Mouse (Mus musculus) frontal cortex, postnatal 25 days (tissue): ENCODE measurements around the gene 2010111I01Rik.

Experiments used
- DNase-seq, 2 experiments: peaks; one replicate each; pipeline ENCODE4 v3.0.0; 2022; ENCODE audit warnings: low spot score in 2 of 2

2010111I01Rik gene

DNA sequence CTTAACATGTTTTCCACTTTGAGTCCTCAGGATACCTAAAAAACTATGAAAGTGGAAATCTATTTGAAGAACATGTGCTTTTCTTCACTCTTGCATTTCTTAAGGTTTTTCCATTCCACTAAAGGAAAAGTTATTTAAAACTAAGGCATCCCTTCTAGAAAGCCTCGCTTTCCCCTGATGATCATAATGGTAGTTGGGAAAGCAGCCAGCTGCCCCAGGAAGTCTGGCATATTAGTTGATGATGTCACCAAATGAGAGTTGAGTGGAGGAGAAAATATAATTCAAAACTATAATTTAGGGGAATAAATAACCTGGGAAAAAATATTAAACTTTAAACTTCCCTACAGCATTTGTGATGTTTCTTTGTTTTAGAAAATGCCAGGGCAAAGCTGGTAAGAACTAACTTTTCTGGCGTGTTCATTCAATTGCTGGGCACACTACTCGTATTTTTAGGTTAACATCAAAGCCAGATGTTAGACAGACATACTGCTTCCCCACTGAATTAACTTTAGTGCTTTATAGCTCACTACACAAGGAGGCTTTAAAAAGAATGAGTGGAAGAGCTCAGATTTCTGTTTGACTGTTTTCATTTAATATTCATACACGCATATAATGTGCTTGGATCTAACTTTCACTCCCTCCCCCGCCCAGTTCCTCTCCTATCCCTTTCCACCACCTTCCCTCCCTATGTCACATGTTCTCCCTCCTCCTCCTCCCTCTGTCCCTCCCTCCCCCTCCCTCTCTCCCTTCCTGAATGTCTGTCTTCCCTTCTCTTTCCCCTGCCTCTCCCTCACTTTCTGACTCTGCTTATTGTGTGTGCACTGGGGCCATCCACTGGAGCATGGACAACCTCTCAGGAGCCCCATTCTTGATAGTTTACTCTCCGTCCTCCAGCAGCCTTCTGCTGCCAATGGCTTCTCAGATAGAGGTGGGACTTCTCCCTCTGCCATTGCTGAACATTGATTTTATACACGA is 58.8 kb downstream of the 2010111I01Rik start:
- DNase-seq: no peak

- DNase-seq: no peak
These were observed 65.3 kb downstream of the 2010111I01Rik start for GRCm38 (mm10) chr13:63030023-63030422.

- DNase-seq: no peak
These were observed 66.6 kb downstream of the 2010111I01Rik start for GRCm38 (mm10) chr13:63031244-63031643.

- no peak for DNase-seq
These were observed 67.7 kb downstream of the 2010111I01Rik start for GRCm38 (mm10) chr13:63032304-63032830.

DNA sequence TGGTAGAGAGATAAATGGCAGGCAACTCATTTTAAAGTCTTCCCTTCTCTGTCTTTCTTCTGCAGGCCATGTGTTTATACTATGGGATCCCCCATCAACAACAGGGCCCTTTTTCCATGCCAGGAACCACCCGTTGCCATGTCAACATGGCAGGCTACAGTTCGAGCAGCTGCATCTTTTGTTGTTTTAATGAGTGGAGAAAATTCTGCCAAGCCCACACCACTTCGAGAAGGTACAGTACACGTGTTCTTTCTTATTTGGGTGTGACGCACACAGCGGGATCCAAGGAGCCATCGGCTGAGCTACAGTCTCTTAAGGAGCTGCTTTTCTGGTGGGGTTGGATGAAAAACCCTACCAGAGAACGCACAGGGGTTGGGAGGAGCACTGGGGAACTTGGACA is 68.3 kb downstream of the 2010111I01Rik start:
- no peak for DNase-seq

- no peak for DNase-seq
These were observed 68.7 kb downstream of the 2010111I01Rik start for GRCm38 (mm10) chr13:63033364-63033763.

- DNase-seq: no peak
These were observed 70.0 kb downstream of the 2010111I01Rik start for GRCm38 (mm10) chr13:63034666-63035065.

GRCm38 (mm10) chr13:63037906-63038305 is 73.2 kb downstream of the 2010111I01Rik start:
- DNase-seq: no peak

- DNase-seq: no peak
These were observed 73.7 kb downstream of the 2010111I01Rik start for GRCm38 (mm10) chr13:63038415-63038814.

DNA sequence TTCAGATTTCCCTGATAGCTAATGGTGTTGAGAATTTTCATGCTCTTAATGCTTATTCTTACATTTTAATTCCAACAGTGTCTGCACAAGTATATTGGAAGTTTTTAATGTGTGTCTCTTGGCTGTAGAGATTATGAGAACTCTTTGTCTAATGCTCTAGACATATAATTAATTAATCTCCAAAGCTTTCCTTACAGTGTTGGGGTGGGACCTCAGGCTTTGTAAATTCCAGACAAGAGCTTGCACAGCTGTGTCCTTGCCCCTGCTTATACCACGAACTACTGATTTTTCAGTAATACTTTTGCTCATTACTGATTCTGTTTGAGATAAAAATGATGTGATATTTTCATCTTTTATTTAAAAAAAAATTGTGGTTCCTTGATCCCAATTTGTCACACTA is 74.2 kb downstream of the 2010111I01Rik start:
- no peak for DNase-seq

DNA sequence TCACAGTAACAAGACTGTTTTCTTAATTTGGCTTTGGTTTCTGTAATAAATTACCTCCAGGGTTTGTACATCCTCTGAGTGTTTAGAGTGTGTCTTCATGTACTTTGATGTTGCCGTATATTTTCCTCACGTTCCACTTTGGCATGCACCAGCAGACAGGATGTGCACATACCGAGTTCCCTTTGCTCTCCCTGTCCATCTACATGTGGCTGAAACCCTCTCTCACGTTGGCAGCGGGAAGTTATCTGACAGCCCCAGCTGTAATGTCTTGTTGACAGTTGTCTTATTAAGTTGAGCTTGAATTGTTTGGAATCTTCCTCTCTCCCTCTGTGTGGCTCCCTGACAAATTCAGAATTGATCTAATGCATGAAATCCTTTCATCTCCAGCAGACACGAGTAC is 74.6 kb downstream of the 2010111I01Rik start:
- DNase-seq: no peak

DNA sequence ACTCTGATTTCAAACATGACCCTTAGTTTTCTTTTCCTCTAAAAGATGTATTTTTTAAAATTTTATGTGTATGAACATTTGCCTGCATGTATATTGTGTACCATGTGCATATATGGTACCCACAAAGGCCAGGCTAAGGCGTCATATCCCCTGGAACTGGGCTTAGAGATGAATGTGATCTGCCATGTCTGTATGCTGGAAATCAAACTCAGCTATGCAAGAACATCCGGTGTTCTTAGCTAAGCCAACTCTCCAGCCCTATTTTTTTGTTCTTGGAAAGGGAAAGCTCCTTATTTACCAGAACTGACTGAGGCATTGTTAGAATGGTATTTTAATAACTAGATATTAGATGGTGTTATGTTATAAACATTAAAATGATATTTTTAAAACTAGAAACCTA is 75.2 kb downstream of the 2010111I01Rik start:
- no peak for DNase-seq

- DNase-seq: no peak
These were observed 81.0 kb downstream of the 2010111I01Rik start for GRCm38 (mm10) chr13:63045504-63046205.

GRCm38 (mm10) chr13:63046206-63047020 is 81.7 kb downstream of the 2010111I01Rik start:
- peak; percentile 58 to 68 for DNase-seq

DNA sequence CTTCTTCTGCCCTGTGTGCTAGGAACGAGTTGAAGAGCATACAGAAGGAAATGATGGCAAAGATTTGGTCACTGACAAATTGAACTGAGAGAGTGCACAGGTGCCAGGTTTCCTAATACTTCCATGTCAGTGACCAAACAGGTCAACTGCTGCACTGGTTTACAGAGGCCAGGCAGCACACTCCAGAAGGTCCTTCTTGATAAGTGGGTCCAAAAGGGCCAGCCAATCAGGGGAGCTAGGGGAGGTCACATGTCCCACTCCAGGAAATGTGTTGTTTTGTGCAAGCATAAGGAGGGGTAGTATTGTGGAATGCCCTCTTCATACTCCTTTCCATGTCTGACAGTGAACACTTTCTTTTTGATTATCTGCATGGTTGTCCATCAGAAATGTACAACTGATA is 99.0 kb downstream of the 2010111I01Rik start:
- no peak for DNase-seq

DNA sequence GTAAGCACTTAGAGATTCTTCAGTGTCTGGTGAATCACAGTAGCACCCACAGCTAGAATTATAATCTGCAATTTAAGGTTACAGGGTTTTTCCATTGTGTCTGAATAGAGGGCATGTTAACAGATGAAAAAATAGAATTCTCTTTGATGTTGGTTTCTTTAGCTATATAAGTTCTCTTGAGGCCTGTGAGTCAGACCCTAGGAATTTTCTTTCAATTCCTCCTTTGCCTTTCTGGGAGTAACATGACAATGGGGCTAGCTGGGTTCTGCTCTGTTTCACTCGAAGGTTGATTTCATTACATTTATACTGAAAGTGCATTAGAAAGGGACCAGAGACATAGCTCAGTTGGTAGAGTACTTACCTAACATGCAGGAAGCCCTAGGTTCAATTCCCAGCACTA is 101.9 kb downstream of the 2010111I01Rik start:
- no peak for DNase-seq

DNA sequence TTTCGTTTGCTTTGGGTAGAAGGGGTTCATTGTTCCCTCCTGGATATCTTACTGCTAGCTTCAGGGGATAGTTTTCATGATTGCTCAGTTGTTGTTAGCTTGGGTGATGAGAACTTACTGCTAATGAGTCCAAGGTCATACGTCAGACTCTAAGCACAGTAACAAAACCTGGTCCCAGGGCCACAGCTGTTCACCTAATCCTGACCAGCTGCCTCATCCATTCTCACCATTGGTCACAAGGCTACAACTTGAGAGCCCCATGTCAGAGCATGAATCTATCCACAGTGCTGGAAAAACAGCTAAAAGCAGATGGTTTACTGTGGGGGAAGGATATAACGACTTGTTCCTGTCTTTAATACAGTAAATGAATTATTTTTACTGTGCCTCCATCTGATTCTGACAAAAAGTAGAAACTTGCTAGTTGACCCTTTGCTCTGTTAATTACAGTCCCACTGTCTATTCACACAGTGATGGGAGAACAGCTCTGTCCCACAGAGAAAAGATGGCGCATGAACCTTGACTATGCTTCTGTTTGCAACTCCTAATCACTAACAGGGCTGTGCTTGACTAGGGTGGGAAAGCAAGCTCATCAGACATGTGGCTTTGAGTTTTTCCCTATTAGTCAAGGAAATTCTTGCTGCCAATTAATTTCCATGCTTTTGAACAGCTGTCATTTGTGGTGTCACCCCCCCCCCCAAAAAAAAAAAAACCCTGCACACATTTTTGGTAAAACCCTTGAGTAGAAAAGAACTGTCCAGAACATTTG is 103.9 kb downstream of the 2010111I01Rik start:
- no peak for DNase-seq

DNA sequence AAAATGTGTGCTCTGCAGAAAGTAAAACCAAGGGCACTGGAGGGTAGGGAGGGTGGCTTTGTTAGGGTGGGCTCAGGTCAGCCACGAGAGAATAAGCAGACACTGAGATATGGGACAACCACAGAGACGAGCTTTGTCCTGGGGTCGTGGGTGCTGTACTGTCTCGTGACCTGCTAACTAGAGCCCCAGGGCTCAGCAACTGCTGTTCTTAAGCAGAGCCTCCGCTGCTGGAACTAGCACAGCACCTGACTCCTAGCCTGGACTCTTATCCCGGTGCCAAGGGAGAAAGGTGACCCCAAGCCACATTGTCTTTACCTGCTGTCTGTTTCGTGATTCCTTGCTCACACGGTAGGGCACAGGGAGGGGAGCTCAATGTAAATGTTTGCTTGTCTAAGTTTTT is 107.2 kb downstream of the 2010111I01Rik start:
- DNase-seq: no peak

GRCm38 (mm10) chr13:63072376-63072775 is 107.7 kb downstream of the 2010111I01Rik start:
- DNase-seq: no peak

- no peak for DNase-seq
These were observed 109.4 kb downstream of the 2010111I01Rik start for GRCm38 (mm10) chr13:63073911-63074675.
